Mouse (Mus musculus): Measurements from ENCODE around the gene Rcor1. TPM values are rescaled to one million over a fixed set of nuclear protein-coding genes. Genes with fewer than 3 reads are reported as not detected.

Gene Rcor1
- 6.9 and 7.9 TPM in 2 replicates for polyA plus RNA-seq (2015; fragmentation: Nextera tagmentation; extraction: Ambion mirVana)

DNA sequence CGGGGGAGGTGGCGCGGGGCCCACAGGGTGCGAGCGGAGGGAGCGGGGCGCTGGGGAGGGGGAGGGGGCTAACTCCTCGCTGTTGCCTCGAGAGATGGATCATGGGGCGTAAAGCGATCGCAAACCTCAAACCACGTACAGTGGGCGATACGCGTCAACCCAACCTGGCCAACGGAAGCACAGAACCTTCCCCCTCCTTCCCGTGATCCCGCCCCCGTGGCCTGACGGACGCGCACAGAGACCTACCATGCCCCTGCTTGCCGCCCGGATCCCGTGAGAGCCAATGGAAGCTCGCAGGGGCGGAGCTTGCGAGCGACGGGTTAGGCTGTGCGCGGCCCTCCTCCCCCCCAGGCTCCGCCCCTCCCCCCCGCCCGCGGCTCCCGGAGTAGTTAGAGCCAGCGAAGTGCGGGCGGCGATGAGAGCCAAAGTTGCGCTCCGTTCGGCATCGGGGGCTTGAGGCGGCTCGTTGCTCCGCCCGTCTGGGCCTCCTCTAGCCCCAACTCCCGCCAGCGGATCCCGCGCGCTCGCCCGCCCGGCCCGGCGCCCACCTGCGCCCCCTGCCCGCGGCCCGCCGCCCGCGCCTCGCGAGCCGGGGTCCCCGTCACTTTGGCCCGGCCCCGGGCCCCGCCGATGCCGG is at the start of gene Rcor1:
Gene Rcor1, plus strand, starts transcription at position 376 of the 637 bp plus-strand sequence.
- Histone ChIP-seq H3K27me3 (replicated peaks; ENCODE audit: control insufficient read depth, insufficient read depth, low read length) (no peaks in the 10 kb centered on the region), H3K9me3 (ENCODE audit: control insufficient read depth, low read length) (no peaks in the 10 kb centered on the region), H3K4me2 (ENCODE audit: low read depth, low read length) (peak within 1 kb of the TSS; percentile 93), H3K36me3 (ENCODE audit: control insufficient read depth, insufficient read depth, low read length) (peaks cover 5% of the 10 kb centered on the region; the same call in 1 of the 2 replicates), H3K9ac (ENCODE audit: low read depth, low read length) (peak within 1 kb of the TSS; percentile 99), H3K4me3 (ENCODE audit: low read length) (peak within 1 kb of the TSS; percentile 98), H3K27ac (ENCODE audit: low read length) (peak within 1 kb of the TSS; percentile 99), H3K4me1 (ENCODE audit: control insufficient read depth, insufficient read depth, low read length) (peaks cover 24% of the 10 kb centered on the region)
- WGBS, result under 1% methylated on average over 60 of the region's 76 CpGs
- ATAC-seq, result peak; percentile 97

DNA sequence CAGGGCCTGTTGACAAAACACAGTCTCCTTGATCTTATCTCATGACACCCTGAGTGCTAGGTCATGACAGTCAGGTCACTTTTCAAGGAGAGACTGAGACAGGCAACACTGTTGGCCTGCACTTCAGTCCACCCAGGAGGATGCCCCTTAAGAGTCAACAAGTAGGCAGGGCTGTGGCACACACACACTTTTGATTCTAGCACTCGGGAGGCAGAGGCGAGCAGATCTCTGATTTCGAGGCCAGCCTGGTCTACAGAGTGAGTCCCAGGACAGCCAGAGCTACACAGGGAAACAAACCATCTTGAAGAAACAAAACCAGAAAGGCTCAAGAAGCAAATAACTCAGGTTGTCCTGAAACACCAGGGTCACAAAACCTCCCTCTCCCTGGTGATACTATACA is 49.7 kb upstream of the Rcor1 start:
- Histone ChIP-seq H3K4me3 (ENCODE audit: low read length) (no peak overlapping the region), H3K36me3 (ENCODE audit: control insufficient read depth, insufficient read depth, low read length) (no peaks in the 10 kb centered on the region), H3K4me2 (ENCODE audit: low read depth, low read length) (no peak overlapping the region), H3K9me3 (ENCODE audit: control insufficient read depth, low read length) (no peaks in the 10 kb centered on the region), H3K27ac (ENCODE audit: low read length) (no peak overlapping the region), H3K9ac (ENCODE audit: low read depth, low read length) (no peak overlapping the region), H3K27me3 (replicated peaks; ENCODE audit: control insufficient read depth, insufficient read depth, low read length) (no peaks in the 10 kb centered on the region), H3K4me1 (ENCODE audit: control insufficient read depth, insufficient read depth, low read length) (peaks cover 18% of the 10 kb centered on the region)
- ATAC-seq, result no peak
- 85% methylated on average over 3 of the region's 3 CpGs for whole genome bisulfite sequencing

DNA sequence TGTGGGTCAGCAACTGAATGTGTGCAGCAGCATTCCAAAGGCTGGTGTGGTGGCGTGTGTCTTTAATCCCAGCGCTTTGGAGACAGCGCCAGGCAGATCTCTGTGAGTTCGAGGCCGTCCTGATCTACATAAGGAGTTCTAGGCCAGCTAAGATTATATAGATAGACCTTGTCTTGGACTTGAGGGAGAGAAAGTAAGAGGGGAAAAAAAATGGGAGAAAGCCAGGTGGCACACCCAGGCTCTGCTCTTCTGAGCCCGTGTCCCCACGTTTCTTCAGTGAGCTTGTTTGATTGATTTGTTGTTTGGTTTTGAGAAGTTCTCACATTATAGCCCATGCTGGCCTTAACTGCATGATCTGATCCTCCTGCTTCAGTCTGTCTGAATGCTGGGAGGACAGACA is 48.7 kb upstream of the Rcor1 start:
- no peak for ATAC-seq
- Histone ChIP-seq H3K27me3 (replicated peaks; ENCODE audit: control insufficient read depth, insufficient read depth, low read length) (no peaks in the 10 kb centered on the region), H3K27ac (ENCODE audit: low read length) (no peak overlapping the region), H3K9me3 (ENCODE audit: control insufficient read depth, low read length) (no peaks in the 10 kb centered on the region), H3K9ac (ENCODE audit: low read depth, low read length) (no peak overlapping the region), H3K4me3 (ENCODE audit: low read length) (no peak overlapping the region), H3K4me2 (ENCODE audit: low read depth, low read length) (no peak overlapping the region), H3K4me1 (ENCODE audit: control insufficient read depth, insufficient read depth, low read length) (peaks cover 12% of the 10 kb centered on the region), H3K36me3 (ENCODE audit: control insufficient read depth, insufficient read depth, low read length) (no peaks in the 10 kb centered on the region)
- 85% methylated on average over 7 of the region's 7 CpGs for WGBS

DNA sequence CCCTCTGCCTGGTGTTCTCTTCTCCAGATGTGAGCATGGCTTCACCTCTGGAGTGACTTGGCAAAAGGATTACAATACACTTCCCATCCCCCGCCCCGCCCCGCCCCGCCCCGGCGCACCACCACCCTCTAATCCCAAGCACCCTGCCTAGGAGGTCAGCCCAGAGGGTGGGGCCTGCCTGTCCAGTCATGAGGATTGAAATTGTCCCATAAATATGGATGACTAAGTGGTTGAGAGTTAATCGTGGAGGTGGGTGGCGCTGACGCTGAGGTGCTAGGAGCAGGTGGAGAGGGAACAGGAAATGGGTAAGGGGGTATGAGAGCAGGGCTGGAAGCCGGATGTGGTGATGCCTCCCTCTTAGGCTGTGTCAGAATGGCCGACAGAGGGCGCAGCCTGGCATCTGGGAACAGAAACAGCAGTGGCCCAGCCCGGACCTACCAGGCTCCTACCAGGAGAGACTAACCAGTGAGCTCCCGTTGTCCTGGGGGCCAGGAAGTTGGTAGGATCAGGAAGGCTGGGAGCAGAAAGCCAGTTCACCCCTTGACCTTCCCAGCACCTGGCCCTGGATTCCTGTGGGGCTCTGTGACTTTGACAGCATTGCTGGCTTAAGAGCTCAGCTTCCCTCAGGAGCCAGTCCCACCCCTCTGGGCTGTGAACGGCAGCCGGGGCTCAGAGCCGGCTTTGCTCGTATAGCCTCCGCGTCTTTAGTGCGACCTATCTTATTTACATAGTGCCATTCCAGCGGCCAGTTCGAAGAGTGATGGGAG is 47.6 kb upstream of the Rcor1 start:
- Histone ChIP-seq H3K36me3 (ENCODE audit: control insufficient read depth, insufficient read depth, low read length) (no peaks in the 10 kb centered on the region), H3K9ac (ENCODE audit: low read depth, low read length) (peak overlapping the region; percentile 72), H3K27ac (ENCODE audit: low read length) (peak overlapping the region; percentile 71), H3K4me1 (ENCODE audit: control insufficient read depth, insufficient read depth, low read length) (peaks cover 12% of the 10 kb centered on the region), H3K27me3 (replicated peaks; ENCODE audit: control insufficient read depth, insufficient read depth, low read length) (no peaks in the 10 kb centered on the region), H3K9me3 (ENCODE audit: control insufficient read depth, low read length) (no peaks in the 10 kb centered on the region), H3K4me3 (ENCODE audit: low read length) (peak overlapping the region; percentile 52), H3K4me2 (ENCODE audit: low read depth, low read length) (peak overlapping the region; percentile 60)
- peak; percentile 88 for ATAC-seq
- 4% methylated on average over 23 of the region's 23 CpGs for WGBS

DNA sequence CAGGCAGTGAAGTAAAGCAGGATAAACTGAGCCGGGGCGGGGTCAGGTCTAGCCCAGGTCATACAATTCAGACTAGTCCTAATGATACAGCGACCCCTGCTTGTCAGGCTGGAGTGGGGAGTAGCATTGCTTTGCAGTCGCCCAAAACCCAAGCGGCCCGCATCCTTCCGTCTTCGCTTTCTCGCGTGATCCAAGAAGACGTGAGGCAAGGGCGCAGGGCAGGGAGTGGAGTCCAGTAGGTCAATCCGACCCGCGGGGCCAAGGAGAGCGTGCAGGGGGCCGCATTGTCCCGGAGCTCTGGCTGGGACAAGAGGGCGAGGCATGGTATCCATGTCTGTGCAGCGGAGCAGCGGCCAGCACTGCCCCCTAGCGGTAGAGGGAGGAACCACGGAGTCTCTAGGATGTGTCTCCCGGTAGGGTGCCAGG is 47.0 kb upstream of the Rcor1 start:
- H3K4me1 ChIP-seq (ENCODE audit: control insufficient read depth, insufficient read depth, low read length), result peaks cover 12% of the 10 kb centered on the region
- peak overlapping the region; percentile 52 for H3K4me3 ChIP-seq (ENCODE audit: low read length)
- no peaks in the 10 kb centered on the region for H3K36me3 ChIP-seq (ENCODE audit: control insufficient read depth, insufficient read depth, low read length)
- ATAC-seq, result peak; percentile 94
- no peaks in the 10 kb centered on the region for H3K27me3 ChIP-seq (replicated peaks; ENCODE audit: control insufficient read depth, insufficient read depth, low read length)
- no peaks in the 10 kb centered on the region for H3K9me3 ChIP-seq (ENCODE audit: control insufficient read depth, low read length)
- peak overlapping the region; percentile 71 for H3K27ac ChIP-seq (ENCODE audit: low read length)
- peak overlapping the region; percentile 60 for H3K4me2 ChIP-seq (ENCODE audit: low read depth, low read length)
- WGBS, result under 1% methylated on average over 24 of the region's 24 CpGs
- peak overlapping the region; percentile 72 for H3K9ac ChIP-seq (ENCODE audit: low read depth, low read length)

DNA sequence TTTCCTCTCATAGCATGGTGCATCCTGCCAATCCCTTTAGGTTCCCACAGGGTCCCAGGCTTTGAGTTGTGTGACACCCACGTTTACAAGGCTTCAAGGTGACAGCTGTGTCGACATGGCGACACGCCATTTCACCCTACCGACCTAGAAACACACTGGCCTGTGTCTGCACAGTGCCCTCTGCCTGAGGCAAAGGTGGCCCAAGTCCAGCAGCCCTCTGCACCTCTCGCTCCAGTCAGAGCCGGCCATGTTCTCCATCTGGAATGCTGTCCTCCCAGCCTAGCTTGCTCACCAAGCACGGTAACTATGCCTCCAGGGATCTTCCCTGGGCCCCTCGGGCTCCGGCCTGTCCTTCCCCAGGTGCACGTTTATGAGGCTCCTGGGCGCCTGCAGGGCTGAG is 46.4 kb upstream of the Rcor1 start:
- Histone ChIP-seq H3K9me3 (ENCODE audit: control insufficient read depth, low read length) (no peaks in the 10 kb centered on the region), H3K36me3 (ENCODE audit: control insufficient read depth, insufficient read depth, low read length) (no peaks in the 10 kb centered on the region), H3K4me2 (ENCODE audit: low read depth, low read length) (peak overlapping the region; percentile 60), H3K27ac (ENCODE audit: low read length) (peak overlapping the region; percentile 71), H3K9ac (ENCODE audit: low read depth, low read length) (peak overlapping the region; percentile 72; the same call in 1 of the 2 replicates), H3K4me3 (ENCODE audit: low read length) (no peak overlapping the region; the same call in 1 of the 2 replicates), H3K4me1 (ENCODE audit: control insufficient read depth, insufficient read depth, low read length) (peaks cover 12% of the 10 kb centered on the region), H3K27me3 (replicated peaks; ENCODE audit: control insufficient read depth, insufficient read depth, low read length) (no peaks in the 10 kb centered on the region)
- peak; percentile 3; the same call in 1 of the 2 replicates for ATAC-seq
- 73% methylated on average over 12 of the region's 12 CpGs for WGBS

DNA sequence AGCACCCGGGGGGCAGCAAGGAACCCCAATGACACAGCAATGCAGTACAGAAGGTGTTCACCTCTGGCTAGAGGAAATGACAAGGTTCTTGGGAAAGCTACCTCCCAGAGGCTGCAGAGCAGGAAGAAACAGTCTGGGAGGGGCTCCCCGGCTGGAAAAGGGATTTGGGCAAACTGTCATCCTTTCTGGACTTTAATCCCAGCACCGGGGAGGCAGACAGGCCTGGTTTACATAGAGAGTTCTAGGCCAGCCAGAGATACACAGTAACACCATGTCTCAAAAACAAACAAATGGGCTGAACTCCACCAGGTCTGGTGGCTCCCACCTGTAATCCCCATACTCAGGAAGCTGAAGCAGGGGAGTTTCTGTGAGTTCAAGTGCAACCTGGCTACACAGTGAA is 45.9 kb upstream of the Rcor1 start:
- no peak overlapping the region for H3K4me3 ChIP-seq (ENCODE audit: low read length)
- 66% methylated on average over 3 of the region's 3 CpGs for WGBS
- no peak for ATAC-seq

DNA sequence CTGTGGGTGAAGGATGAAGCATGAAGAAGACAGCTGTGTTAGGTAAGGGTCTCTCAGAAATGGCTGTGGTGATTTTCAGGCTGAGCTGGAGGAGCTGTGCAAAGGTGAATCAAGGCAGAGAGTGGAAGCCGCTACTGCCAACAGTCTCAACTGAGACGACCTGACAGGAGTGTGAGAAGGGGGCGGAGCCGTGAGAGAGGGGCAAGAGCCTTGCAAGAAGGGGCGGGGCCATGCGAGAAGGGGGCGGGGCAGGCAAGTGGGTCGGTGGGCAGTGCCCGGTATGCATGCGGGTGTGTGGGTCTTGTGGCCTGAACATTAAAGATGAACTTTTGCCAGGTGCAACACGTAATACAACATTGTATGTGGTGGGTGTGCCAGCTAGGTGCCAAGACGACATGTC is 44.5 kb upstream of the Rcor1 start:
- no peak for ATAC-seq
- H3K27me3 ChIP-seq (replicated peaks; ENCODE audit: control insufficient read depth, insufficient read depth, low read length), result no peaks in the 10 kb centered on the region
- H3K4me2 ChIP-seq (ENCODE audit: low read depth, low read length), result no peak overlapping the region
- H3K4me1 ChIP-seq (ENCODE audit: control insufficient read depth, insufficient read depth, low read length), result peaks cover 12% of the 10 kb centered on the region
- H3K9ac ChIP-seq (ENCODE audit: low read depth, low read length), result no peak overlapping the region
- 37% methylated on average over 12 of the region's 12 CpGs for WGBS
- H3K4me3 ChIP-seq (ENCODE audit: low read length), result no peak overlapping the region
- H3K9me3 ChIP-seq (ENCODE audit: control insufficient read depth, low read length), result no peaks in the 10 kb centered on the region
- no peak overlapping the region for H3K27ac ChIP-seq (ENCODE audit: low read length)
- H3K36me3 ChIP-seq (ENCODE audit: control insufficient read depth, insufficient read depth, low read length), result no peaks in the 10 kb centered on the region

More for the DNA sequence above, 45.9 kb upstream of the Rcor1 start:
- H3K9ac ChIP-seq (ENCODE audit: low read depth, low read length), result 0 out of 2 replicates have a peak overlapping the region, but pooled peaks have one; percentile 13
- H3K4me1 ChIP-seq (ENCODE audit: control insufficient read depth, insufficient read depth, low read length), result peaks cover 12% of the 10 kb centered on the region
- no peaks in the 10 kb centered on the region for H3K36me3 ChIP-seq (ENCODE audit: control insufficient read depth, insufficient read depth, low read length)
- H3K9me3 ChIP-seq (ENCODE audit: control insufficient read depth, low read length), result no peaks in the 10 kb centered on the region
- H3K27me3 ChIP-seq (replicated peaks; ENCODE audit: control insufficient read depth, insufficient read depth, low read length), result no peaks in the 10 kb centered on the region
- H3K4me2 ChIP-seq (ENCODE audit: low read depth, low read length), result no peak overlapping the region
- H3K27ac ChIP-seq (ENCODE audit: low read length), result peak overlapping the region; percentile 71

DNA sequence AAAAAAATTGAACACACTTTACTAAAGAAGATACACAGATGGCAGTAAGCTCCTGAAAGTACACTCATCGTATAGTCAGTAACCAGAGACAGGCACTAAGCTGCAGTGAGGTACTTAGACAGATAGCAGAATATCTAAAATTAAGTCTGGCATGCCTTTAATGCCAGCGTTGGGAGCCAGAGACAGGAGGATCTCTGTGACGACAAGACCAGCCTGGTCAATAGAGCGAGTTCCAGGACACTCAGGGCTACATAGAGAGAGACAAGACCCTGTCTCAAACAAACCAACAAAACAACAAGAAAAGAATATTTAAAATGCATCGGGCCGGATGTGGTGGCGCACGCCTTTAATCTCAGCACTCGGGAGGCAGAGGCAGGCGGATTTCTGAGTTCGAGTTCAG is 41.1 kb upstream of the Rcor1 start:
- ATAC-seq, result no peak
- H3K27ac ChIP-seq (ENCODE audit: low read length), result no peak overlapping the region
- no peaks in the 10 kb centered on the region for H3K9me3 ChIP-seq (ENCODE audit: control insufficient read depth, low read length)
- H3K4me2 ChIP-seq (ENCODE audit: low read depth, low read length), result no peak overlapping the region
- H3K4me3 ChIP-seq (ENCODE audit: low read length), result no peak overlapping the region
- H3K36me3 ChIP-seq (ENCODE audit: control insufficient read depth, insufficient read depth, low read length), result no peaks in the 10 kb centered on the region
- H3K9ac ChIP-seq (ENCODE audit: low read depth, low read length), result no peak overlapping the region
- H3K27me3 ChIP-seq (replicated peaks; ENCODE audit: control insufficient read depth, insufficient read depth, low read length), result no peaks in the 10 kb centered on the region
- 98% methylated on average over 11 of the region's 11 CpGs for WGBS
- H3K4me1 ChIP-seq (ENCODE audit: control insufficient read depth, insufficient read depth, low read length), result peaks cover 4% of the 10 kb centered on the region
